Mouse (Mus musculus) liver, embryonic 14.5 days (tissue): ENCODE data around the gene Hist2h2aa1. TPM values are rescaled to one million over a fixed set of nuclear protein-coding genes. Genes with fewer than 3 reads are reported as not detected.
A peak's percentile ranks its signal among the peaks of the same experiment; 100 is the strongest.
"Not testable (repeated sequence)": the region's sequence is repeated elsewhere in the genome, so short reads cannot be mapped to it uniquely, and the experiment has no call there.

ENCODE experiments used
- ATAC-seq: fragments of 200-750 bp; cut with Nextera tagmentation; 2 replicates; pipeline ENCODE4 v1.8.0; 2017; ENCODE audit warnings: moderate number of reproducible peaks, mild to moderate bottlenecking, moderate library complexity; ENCODE audit not compliant: insufficient read depth
- DNase-seq, 3 experiments: peaks; one replicate each; pipeline ENCODE4 v3.0.0-alpha.2; 2012 to 2013; ENCODE audit warnings: low read depth in 3 of 3, low spot score in 3 of 3
- H3K27ac ChIP-seq: fragments of 300-500 bp; sonication (generic); 2 replicates; pipeline ENCODE4 v1.5.1; 2014; ENCODE audit warnings: moderate library complexity, mild to moderate bottlenecking, control low read depth, inconsistent platforms
- H3K27me3 ChIP-seq: fragments of 300-500 bp; sonication (generic); 2 replicates; pipeline ENCODE4 v1.6.1; 2014; ENCODE audit warnings: mild to moderate bottlenecking, low read length, moderate library complexity; ENCODE audit not compliant: control insufficient read depth, insufficient read depth
- H3K36me3 ChIP-seq: fragments of 300-500 bp; sonication (generic); replicated peaks from 2 replicates; pipeline ENCODE4 v1.6.1; 2014; ENCODE audit warnings: low read depth; ENCODE audit not compliant: control insufficient read depth, insufficient read depth
- H3K4me1 ChIP-seq, 2 experiments: fragments of 200-500 bp in 1 of 2; fragments of 300-500 bp in 1 of 2; sonication (generic) in 1 of 2; replicated peaks; 2 replicates each; pipeline ENCODE4 v1.6.1; 2012 to 2014; ENCODE audit warnings: antibody characterized with exemption in 1 of 2, inconsistent platforms in 1 of 2, low read length in 1 of 2; ENCODE audit not compliant: control insufficient read depth in 2 of 2, insufficient read depth in 2 of 2
- H3K4me2 ChIP-seq: fragments of 300-500 bp; sonication (generic); 2 replicates; pipeline ENCODE4 v1.6.1; 2014; ENCODE audit warnings: low read depth, mild to moderate bottlenecking, control low read depth, moderate library complexity
- H3K4me3 ChIP-seq, 2 experiments: fragments of 200-500 bp in 1 of 2; fragments of 300-500 bp in 1 of 2; sonication (generic) in 1 of 2; 2 replicates each; pipeline ENCODE4 v1.5.1; 2012 to 2014; ENCODE audit warnings: low read depth in 2 of 2, low read length in 2 of 2, mild to moderate bottlenecking in 2 of 2, control low read depth in 1 of 2, inconsistent platforms in 1 of 2, moderate library complexity in 1 of 2; ENCODE audit not compliant: insufficient read depth in 1 of 2
- H3K9ac ChIP-seq: fragments of 300-500 bp; sonication (generic); replicated peaks from 2 replicates; pipeline ENCODE4 v1.6.1; 2014; ENCODE audit warnings: mild to moderate bottlenecking, control low read depth, moderate library complexity
- H3K9me3 ChIP-seq: fragments of 300-500 bp; sonication (generic); 2 replicates; pipeline ENCODE4 v1.6.1; 2016; ENCODE audit warnings: low read length, mixed read lengths; ENCODE audit not compliant: control insufficient read depth
- CTCF ChIP-seq: IDR thresholded peaks from 2 replicates; pipeline ENCODE4 v1.5.1; 2016; ENCODE audit warnings: antibody characterized with exemption, low read depth, control low read depth
- EP300 ChIP-seq: IDR thresholded peaks from 2 replicates; pipeline ENCODE4 v1.6.1; 2016; ENCODE audit warnings: antibody characterized with exemption, low read depth
- WGBS: fragments of 180-500 bp; shearing (Covaris S2); extraction: QIAGEN DNeasy Blood & Tissue Kit; methylation state at CpG from one replicate; pipeline ENCODE4 v1.1.7; 2014; ENCODE audit not compliant: insufficient replicate concordance; 5-methylcytosine and 5-hydroxymethylcytosine counted together
- polyA plus RNA-seq, 2 experiments: library from polyadenylated mRNA; depleted of rRNA in 1 of 2; stranded (reverse) in 1 of 2; unstranded in 1 of 2; fragments of >200 nt; fragmentation: Nextera tagmentation in 1 of 2; extraction: Ambion mirVana in 1 of 2; gene quantifications; 2 replicates each; pipeline versions ENCODE4 v1.2.1 to v1.2.3; 2012 to 2014

Hist2h2aa1 gene
- polyA plus RNA-seq, 2 experiments: 32.0 to 45.7 TPM

- Histone ChIP-seq H3K4me3 (no peak overlapping the region), H3K27me3 (no peaks in the 10 kb centered on the region; the same call in 1 of the 2 replicates), H3K4me2 (no peak overlapping the region), H3K36me3 (no peaks in the 10 kb centered on the region), H3K9ac (no peak overlapping the region), H3K27ac (no peak overlapping the region), H3K9me3 (no peaks in the 10 kb centered on the region), H3K4me1 (peaks cover 5 to 7% of the 10 kb centered on the region in 2 experiments; a peak in 3 of 4 replicates)
- 48% methylated on average over 6 of the region's 6 CpGs for WGBS
- ATAC-seq: no peak
- no peak for DNase-seq
- TF ChIP-seq CTCF: peak; percentile 44
- no peak for TF ChIP-seq EP300
These were observed 35.4 kb downstream of the Hist2h2aa1 start for GRCm38 (mm10) chr3:96280660-96281059.

DNA sequence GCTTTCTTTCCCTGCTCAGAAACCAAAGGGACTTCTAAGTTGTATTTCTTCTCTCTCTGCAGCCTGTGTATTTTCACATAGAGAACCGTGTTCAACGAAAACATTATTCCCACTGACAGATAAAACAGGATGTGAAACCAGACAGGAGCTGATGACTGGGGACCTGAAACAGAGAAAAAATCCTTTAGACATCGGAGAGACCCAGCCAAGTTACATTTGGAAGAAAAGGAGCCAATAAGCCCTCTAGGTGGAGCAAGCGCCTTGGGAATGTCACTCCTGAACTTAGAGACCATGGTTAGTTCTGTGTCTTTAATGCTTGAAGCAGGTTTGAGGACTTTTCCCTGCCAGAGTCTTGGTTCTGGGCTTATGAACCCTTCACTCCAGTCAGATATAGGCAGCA is 39.2 kb downstream of the Hist2h2aa1 start:
- TF ChIP-seq CTCF: peak; percentile 34
- no peak for TF ChIP-seq EP300
- ATAC-seq (no peak), DNase-seq (no peak)
- 16% methylated on average over 4 of the region's 4 CpGs for WGBS
- Histone ChIP-seq H3K27me3 (no peaks in the 10 kb centered on the region; the same call in 1 of the 2 replicates), H3K4me1 (no peaks in the 10 kb centered on the region), H3K36me3 (no peaks in the 10 kb centered on the region), H3K9ac (no peak overlapping the region), H3K4me3 (no peak overlapping the region), H3K27ac (no peak overlapping the region), H3K4me2 (no peak overlapping the region), H3K9me3 (no peaks in the 10 kb centered on the region)

- TF ChIP-seq CTCF: peak; percentile 91
- WGBS: 82% methylated on average over 11 of the region's 11 CpGs
- not testable (repeated sequence) for H3K9me3 ChIP-seq, H3K36me3 ChIP-seq, ATAC-seq, H3K27ac ChIP-seq, DNase-seq, H3K4me1 ChIP-seq, H3K27me3 ChIP-seq, H3K4me2 ChIP-seq, H3K4me3 ChIP-seq, H3K9ac ChIP-seq
These were observed 42.0 kb downstream of the Hist2h2aa1 start for GRCm38 (mm10) chr3:96287334-96287733.

GRCm38 (mm10) chr3:96289201-96289600 is 43.9 kb downstream of the Hist2h2aa1 start:
- Histone ChIP-seq H3K4me1 (no peaks in the 10 kb centered on the region), H3K4me2 (no peak overlapping the region), H3K9me3 (no peaks in the 10 kb centered on the region), H3K36me3 (no peaks in the 10 kb centered on the region), H3K9ac (no peak overlapping the region), H3K4me3 (no peak overlapping the region), H3K27ac (no peak overlapping the region), H3K27me3 (no peaks in the 10 kb centered on the region)
- WGBS: 54% methylated on average over 3 of the region's 3 CpGs
- no peak for DNase-seq
- TF ChIP-seq CTCF (no peak), EP300 (no peak)
- no peak for ATAC-seq

DNA sequence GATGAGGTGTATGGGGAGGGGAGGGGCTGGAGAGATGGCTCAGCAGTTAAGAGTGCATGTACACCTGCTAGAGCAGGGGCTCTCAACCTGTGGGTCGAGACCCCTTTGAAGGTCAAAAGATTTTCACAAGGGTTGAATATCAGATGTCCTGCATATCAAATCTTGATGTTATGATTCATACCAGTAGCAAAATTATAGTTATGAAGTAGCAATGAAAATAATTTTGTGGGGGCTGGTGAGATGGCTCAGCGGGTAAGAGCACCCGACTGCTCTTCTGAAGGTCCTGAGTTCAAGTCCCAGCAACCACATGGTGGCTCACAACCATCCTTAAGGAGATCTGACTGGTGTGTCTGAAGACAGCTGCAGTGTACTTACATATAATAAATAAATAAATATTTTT is 45.4 kb downstream of the Hist2h2aa1 start:
- H3K4me1 ChIP-seq, H3K27me3 ChIP-seq, H3K4me3 ChIP-seq, DNase-seq, H3K36me3 ChIP-seq, H3K9ac ChIP-seq, ATAC-seq, H3K4me2 ChIP-seq, H3K9me3 ChIP-seq, H3K27ac ChIP-seq: not testable (repeated sequence)
- 71% methylated on average over 3 of the region's 3 CpGs for WGBS
